ENCODE assay signal across 8 mouse cellular contexts in genomic region chr12:84416834-84417604, GRCm38 (mm10). TPM values are rescaled to one million over a fixed set of nuclear protein-coding genes. Genes with fewer than 3 reads are reported as not detected.
DNase-seq lines count a peak whose midpoint lies in the region; ATAC-seq and TF ChIP-seq lines count a peak whose summit lies in the region.

Rnf113a2 (plus strand) TSS chr12:84417196.

- TF ChIP-seq CTCF in CH12.LX (conservative IDR thresholded peaks at IDR 0.05 in 1 of 2, IDR thresholded peaks at IDR 0.05 in 1 of 2; ENCODE audit: low read depth in 2 of 2, low read length in 2 of 2): no peak
- TF ChIP-seq CTCF in liver, postnatal 0 days (IDR thresholded peaks at IDR 0.05; ENCODE audit: low read depth): no peak

- in situ Hi-C loops in CH12.LX (cut with MboI; ENCODE audit: low pct_ligation_motif_present, low pct_unique_long_range_greater_than_20kb, low sequenced_read_pairs): no loop called here

- dilution Hi-C loops in CH12.LX (cut with MboI; ENCODE audit: extremely low pct_ligation_motif_present, extremely low pct_unique_long_range_greater_than_20kb, low sequenced_read_pairs): no loop called here

- no peak for TF ChIP-seq EP300 in CH12.LX (IDR thresholded peaks at IDR 0.05; ENCODE audit: low read length)
- TF ChIP-seq EP300 in liver, postnatal 0 days (IDR thresholded peaks at IDR 0.05; ENCODE audit: low read depth): no peak

- ATAC-seq in forebrain, embryonic 14.5 days: peak; percentile 97
- ATAC-seq in liver, postnatal 0 days: peak; percentile 97
- peak; percentile 95 for ATAC-seq in neural tube, embryonic 13.5 days (ENCODE audit: low read depth)

- no peaks in the 10 kb centered on the region for H3K27me3 ChIP-seq in CH12.LX (replicated peaks)
- H3K27me3 ChIP-seq in forebrain, embryonic 14.5 days (replicated peaks; ENCODE audit: control insufficient read depth, insufficient read depth, low read length): no peaks in the 10 kb centered on the region
- H3K27me3 ChIP-seq in liver, postnatal 0 days (ENCODE audit: insufficient read depth, low read length): no peaks in the 10 kb centered on the region
- H3K27me3 ChIP-seq in neural tube, embryonic 13.5 days: no peaks in the 10 kb centered on the region

- no peaks in the 10 kb centered on the region for H3K9me3 ChIP-seq in CH12.LX (replicated peaks; ENCODE audit: low read length)
- no peaks in the 10 kb centered on the region; the same call in 1 of the 2 replicates for H3K9me3 ChIP-seq in forebrain, embryonic 14.5 days (replicated peaks; ENCODE audit: control insufficient read depth, low read length)
- H3K9me3 ChIP-seq in liver, postnatal 0 days (ENCODE audit: low read length): no peaks in the 10 kb centered on the region
- H3K9me3 ChIP-seq in neural tube, embryonic 13.5 days: no peaks in the 10 kb centered on the region

- no peaks in the 10 kb centered on the region for H3K79me2 ChIP-seq in CH12.LX (replicated peaks; ENCODE audit: control insufficient read depth, extremely low read depth, insufficient read depth, poor library complexity, severe bottlenecking)

- peak within 1 kb of the TSS; percentile 59 for H3K4me2 ChIP-seq in CH12.LX (ENCODE audit: insufficient read depth, low read depth, poor library complexity, severe bottlenecking)
- H3K4me2 ChIP-seq in forebrain, embryonic 14.5 days (ENCODE audit: low read length): peak within 1 kb of the TSS; percentile 63
- peak within 1 kb of the TSS; percentile 89 for H3K4me2 ChIP-seq in liver, postnatal 0 days (ENCODE audit: low read depth, low read length)
- peak within 1 kb of the TSS; percentile 81 for H3K4me2 ChIP-seq in neural tube, embryonic 13.5 days

- peaks cover 0 to 2% of the 10 kb centered on the region in 2 experiments for H3K36me3 ChIP-seq in CH12.LX (replicated peaks in 1 of 2; ENCODE audit: control insufficient read depth in 1 of 2, insufficient read depth in 1 of 2, low read length in 1 of 2)
- H3K36me3 ChIP-seq in forebrain, embryonic 14.5 days (ENCODE audit: control insufficient read depth, insufficient read depth, low read length): no peaks in the 10 kb centered on the region
- H3K36me3 ChIP-seq in liver, postnatal 0 days (replicated peaks; ENCODE audit: insufficient read depth, low read length): no peaks in the 10 kb centered on the region
- H3K36me3 ChIP-seq in neural tube, embryonic 13.5 days: peaks cover 6% of the 10 kb centered on the region; the same call in 1 of the 2 replicates

- intact Hi-C loops in heart, postnatal 14 days (cut with DNase I): no loop called here

- peak within 1 kb of the TSS; percentile 82 for H3K9ac ChIP-seq in CH12.LX (ENCODE audit: insufficient read depth, low read depth)
- peak within 1 kb of the TSS; percentile 64 for H3K9ac ChIP-seq in forebrain, embryonic 14.5 days (ENCODE audit: low read length)
- H3K9ac ChIP-seq in liver, postnatal 0 days (replicated peaks): peak within 1 kb of the TSS; percentile 83
- peak within 1 kb of the TSS; percentile 78 for H3K9ac ChIP-seq in neural tube, embryonic 13.5 days

- 3% methylated on average over 50 of the region's 50 CpGs for WGBS in forebrain, embryonic 14.5 days
- 3% methylated on average over 50 of the region's 50 CpGs for WGBS in liver, postnatal 0 days (ENCODE audit: insufficient replicate concordance)
- WGBS in neural tube, embryonic 13.5 days: 2% methylated on average over 50 of the region's 50 CpGs

- H3K27ac ChIP-seq in CH12.LX (ENCODE audit: insufficient read depth, low read depth): no peak within 1 kb of the TSS
- peak within 1 kb of the TSS; percentile 56; the same call in 1 of the 2 replicates for H3K27ac ChIP-seq in forebrain, embryonic 14.5 days (ENCODE audit: low read depth, low read length)
- H3K27ac ChIP-seq in liver, postnatal 0 days (ENCODE audit: low read depth): peak within 1 kb of the TSS; percentile 90
- H3K27ac ChIP-seq in neural tube, embryonic 13.5 days (replicated peaks): peak within 1 kb of the TSS; percentile 80

- TF ChIP-seq POLR2A in CH12.LX (IDR thresholded peaks at IDR 0.05; ENCODE audit: low read depth, low read length): peak; percentile 84

- peaks cover 0 to 21% of the 10 kb centered on the region in 2 experiments; a peak in 2 of 4 replicates for H3K4me1 ChIP-seq in CH12.LX (ENCODE audit: control insufficient read depth in 1 of 2, insufficient read depth in 2 of 2)
- H3K4me1 ChIP-seq in forebrain, embryonic 14.5 days (ENCODE audit: control insufficient read depth, insufficient read depth, low read length): peaks cover 4% of the 10 kb centered on the region
- H3K4me1 ChIP-seq in liver, postnatal 0 days (ENCODE audit: insufficient read depth): peaks cover 8% of the 10 kb centered on the region
- H3K4me1 ChIP-seq in neural tube, embryonic 13.5 days (replicated peaks): peaks cover 9% of the 10 kb centered on the region

- TF ChIP-seq RAD21 in CH12.LX (IDR thresholded peaks at IDR 0.05; ENCODE audit: low read depth, low read length): no peak

- peak; percentile 86 for DNase-seq in CH12.LX (ENCODE audit: extremely low read depth)
- DNase-seq in cerebellum, adult 11 months: peak; percentile 75
- peak; percentile 97 for DNase-seq in forebrain, embryonic 14.5 days (ENCODE audit: low spot score)
- peak; percentile 81 to 88 for DNase-seq in heart, postnatal 14 days
- peak; percentile 84 for DNase-seq in layer of hippocampus, adult 11-12 months (ENCODE audit: low spot score)
- DNase-seq in liver, postnatal 0 days: peak; percentile 90
- DNase-seq in telencephalon, adult 2 months (ENCODE audit: low read depth, low spot score): peak; percentile 83

- H3K4me3 ChIP-seq in CH12.LX (replicated peaks in 1 of 3; ENCODE audit: low read depth in 2 of 3, low read length in 2 of 3, poor library complexity in 1 of 3): peak within 1 kb of the TSS; percentile 44 to 78 (median 55)
- H3K4me3 ChIP-seq in forebrain, embryonic 14.5 days (ENCODE audit: low read depth, low read length): peak within 1 kb of the TSS; percentile 52
- peak within 1 kb of the TSS; percentile 77 for H3K4me3 ChIP-seq in liver, postnatal 0 days (ENCODE audit: low read depth, low read length)
- peak within 1 kb of the TSS; percentile 52 for H3K4me3 ChIP-seq in neural tube, embryonic 13.5 days

TF ChIP-seq in CH12.LX, 34 proteins besides CTCF, POLR2A, EP300 and RAD21:
- TF ChIP-seq NELFE (IDR thresholded peaks at IDR 0.05; ENCODE audit: low read depth, low read length): peak; percentile 82
- TF ChIP-seq ETS1 (conservative IDR thresholded peaks at IDR 0.05; ENCODE audit: low read depth, low read length): peak; percentile 55; the same call in 1 of the 2 replicates
- TF ChIP-seq BHLHE40 (IDR thresholded peaks at IDR 0.05; ENCODE audit: low read depth, low read length): 0 out of 2 replicates have a peak, but pooled peaks have one; percentile 37
- no peak for TF ChIP-seq USF2 (conservative IDR thresholded peaks at IDR 0.05; ENCODE audit: low read depth, low read length)
- TF ChIP-seq KAT2A (IDR thresholded peaks at IDR 0.05; ENCODE audit: insufficient replicate concordance, low read length): 0 out of 2 replicates have a peak, but pooled peaks have one; percentile 67
- TF ChIP-seq MYC (IDR thresholded peaks at IDR 0.05; ENCODE audit: low read depth, low read length): 0 out of 2 replicates have a peak, but pooled peaks have one; percentile 19
- peak; percentile 100 for TF ChIP-seq ZNF384 (IDR thresholded peaks at IDR 0.05; ENCODE audit: low read depth, low read length)
- TF ChIP-seq MAFK (IDR thresholded peaks at IDR 0.05; ENCODE audit: insufficient replicate concordance, low read length): no peak
- peak; percentile 91 for TF ChIP-seq NRF1 (IDR thresholded peaks at IDR 0.05; ENCODE audit: low read depth, low read length)
- peak; percentile 79 for TF ChIP-seq ELF1 (IDR thresholded peaks at IDR 0.05; ENCODE audit: low read depth, low read length)
- peak; percentile 76; the same call in 1 of the 2 replicates for TF ChIP-seq MAX (IDR thresholded peaks at IDR 0.05; ENCODE audit: low read length)
- 0 out of 2 replicates have a peak, but pooled peaks have one; percentile 13 for TF ChIP-seq GABPA (IDR thresholded peaks at IDR 0.05; ENCODE audit: insufficient replicate concordance, low read depth, low read length)
- no peak for TF ChIP-seq MAZ (IDR thresholded peaks at IDR 0.05; ENCODE audit: low read depth, low read length)
- TF ChIP-seq HCFC1 (IDR thresholded peaks at IDR 0.05; ENCODE audit: low read depth, low read length): peak; percentile 73
- TF ChIP-seq UBTF (IDR thresholded peaks at IDR 0.05; ENCODE audit: low read depth, low read length): no peak
- TF ChIP-seq MEF2A (IDR thresholded peaks at IDR 0.05; ENCODE audit: borderline replicate concordance, low read depth, low read length): no peak
- no peak for TF ChIP-seq PAX5 (IDR thresholded peaks at IDR 0.05; ENCODE audit: low read length)
- peak; percentile 71 for TF ChIP-seq TCF12 (IDR thresholded peaks at IDR 0.05; ENCODE audit: low read depth, low read length)
- no peak for TF ChIP-seq POLR2AphosphoS2 (IDR thresholded peaks at IDR 0.05; ENCODE audit: low read depth, low read length)
- TF ChIP-seq TBP (conservative IDR thresholded peaks at IDR 0.05; ENCODE audit: low read depth, low read length): peak; percentile 21; the same call in 1 of the 2 replicates
- peak; percentile 46; the same call in 1 of the 2 replicates for TF ChIP-seq IRF4 (IDR thresholded peaks at IDR 0.05; ENCODE audit: low read depth, low read length)
- TF ChIP-seq CHD2 (IDR thresholded peaks at IDR 0.05; ENCODE audit: low read length): no peak
- peak; percentile 63; the same call in 1 of the 2 replicates for TF ChIP-seq MXI1 (IDR thresholded peaks at IDR 0.05; ENCODE audit: low read depth, low read length)
- TF ChIP-seq ZMIZ1 (IDR thresholded peaks at IDR 0.05; ENCODE audit: low read depth, low read length): no peak; the same call in 1 of the 2 replicates

RNA-seq across cellular contexts. Expression of gene Rnf113a2, which starts in this region (rescaled TPM):
- total RNA-seq in CH12.LX (2012; rRNA removed): 14.6 and 17.9 TPM in 2 replicates
- 16.3 and 19.7 TPM in 2 replicates for total RNA-seq in CH12.LX (2014; rRNA removed)
- 13.6 and 19.5 TPM in 2 replicates for polyA plus RNA-seq in CH12.LX (2012; ENCODE audit: insufficient read length, low read depth)
- 27.6 and 30.4 TPM in 2 replicates for polyA plus RNA-seq in forebrain, embryonic 14.5 days (2014; fragmentation: Nextera tagmentation; extraction: Ambion mirVana)
- total RNA-seq in heart, postnatal 14 days (2021): 1 to 10 TPM; 7.4 to 10.0 TPM
- polyA plus RNA-seq in liver, postnatal 0 days (2015; fragmentation: Nextera tagmentation; extraction: Ambion mirVana): 13.3 and 13.9 TPM in 2 replicates
- polyA plus RNA-seq in neural tube, embryonic 13.5 days (2015; fragmentation: Nextera tagmentation; extraction: Ambion mirVana): 27.6 and 33.3 TPM in 2 replicates
